Mouse (Mus musculus) A20 (cell line): ENCODE measurements at regions not wholly inside any gene's neighbourhood (a gene's known extent, or its start where the extent isn't known, plus 50 kb on each side); places are given as distances from the start of the nearest gene placed in this dataset.

Experiments used
- DNase-seq: peaks from one replicate; pipeline ENCODE4 v3.0.0-alpha.2; 2011; ENCODE audit warnings: low read depth, low spot score

- DNase-seq = peak; percentile 77
Observed at GRCm38 (mm10) chr13:83111503-83111902, 392.3 kb upstream of the Mef2c start.

- DNase-seq = peak; percentile 81
Observed at GRCm38 (mm10) chr13:83112323-83112722, 391.5 kb upstream of the Mef2c start.

GRCm38 (mm10) chr13:83112741-83113140 lies 391.1 kb upstream of the Mef2c start:
- DNase-seq = no peak

- no peak for DNase-seq
Observed at GRCm38 (mm10) chr13:83113808-83114207, 390.0 kb upstream of the Mef2c start.

GRCm38 (mm10) chr13:83114401-83114800 lies 389.4 kb upstream of the Mef2c start:
- DNase-seq = no peak

- DNase-seq = no peak
Observed at GRCm38 (mm10) chr13:83115691-83116090, 388.1 kb upstream of the Mef2c start.

GRCm38 (mm10) chr13:83120343-83120742 lies 383.5 kb upstream of the Mef2c start:
- DNase-seq = no peak

GRCm38 (mm10) chr13:83123596-83123995 lies 380.2 kb upstream of the Mef2c start:
- no peak for DNase-seq

- DNase-seq = no peak
Observed at GRCm38 (mm10) chr13:83124651-83125050, 379.2 kb upstream of the Mef2c start.

GRCm38 (mm10) chr13:83126438-83126837 lies 377.4 kb upstream of the Mef2c start:
- no peak for DNase-seq

GRCm38 (mm10) chr13:83131129-83131981 lies 372.5 kb upstream of the Mef2c start:
- DNase-seq = no peak

GRCm38 (mm10) chr13:83131982-83132354 lies 371.9 kb upstream of the Mef2c start:
- DNase-seq = no peak

GRCm38 (mm10) chr13:83132671-83133638 lies 370.9 kb upstream of the Mef2c start:
- no peak for DNase-seq

- no peak for DNase-seq
Observed at GRCm38 (mm10) chr13:83143316-83143715, 360.5 kb upstream of the Mef2c start.

GRCm38 (mm10) chr13:83154626-83155124 lies 349.2 kb upstream of the Mef2c start:
- DNase-seq = no peak

GRCm38 (mm10) chr13:83159969-83160368 lies 343.9 kb upstream of the Mef2c start:
- no peak for DNase-seq

- DNase-seq = no peak
Observed at GRCm38 (mm10) chr13:83162761-83163160, 341.1 kb upstream of the Mef2c start.

- DNase-seq = no peak
Observed at GRCm38 (mm10) chr13:83175086-83175485, 328.7 kb upstream of the Mef2c start.

GRCm38 (mm10) chr13:83201931-83202671 lies 301.7 kb upstream of the Mef2c start:
- DNase-seq = no peak

GRCm38 (mm10) chr13:83206622-83207021 lies 297.2 kb upstream of the Mef2c start:
- peak; percentile 16 for DNase-seq

- no peak for DNase-seq
Observed at GRCm38 (mm10) chr13:83207513-83207912, 296.3 kb upstream of the Mef2c start.
